In genomic region chr3:89215853-89216252, GRCm38 (mm10) we compare ENCODE assay signal across 8 mouse cellular contexts. TPM values are rescaled to one million over a fixed set of nuclear protein-coding genes. Genes with fewer than 3 reads are reported as not detected.
A peak's percentile ranks its signal among the peaks of the same experiment; 100 is the strongest.
DNase-seq lines count a peak whose midpoint lies in the region; ATAC-seq and TF ChIP-seq lines count a peak whose summit lies in the region.

No protein-coding gene starts in this region.

- H3K27me3 ChIP-seq in Patski: no peaks in the 10 kb centered on the region
- H3K27me3 ChIP-seq in hindbrain, embryonic 11.5 days (ENCODE audit: control insufficient read depth, insufficient read depth, low read length): no peaks in the 10 kb centered on the region

- CTCF ChIA-PET in Patski (lab: Charles Lee): interaction anchor here (1.0 to 2.3 kb wide), 5 partner anchors 9 to 126 kb away, joined by 3 to 6 read pairs (median 4); partner anchors contain the start of gene Mtx1

- POLR2A ChIA-PET in Patski (lab: Charles Lee): no interaction called here

- ATAC-seq in Patski: no peak
- ATAC-seq in hindbrain, embryonic 11.5 days (ENCODE audit: low FRiP score): peak; percentile 17

- peak; percentile 73 for DNase-seq in Patski (ENCODE audit: low read depth, low spot score)
- peak; percentile 83 for DNase-seq in cerebellum, adult 9-11 months
- peak; percentile 82 to 93 for DNase-seq in frontal cortex, adult 2 months (ENCODE audit: extremely low spot score in 1 of 2, low spot score in 1 of 2)
- peak; percentile 94 for DNase-seq in hindbrain, embryonic 11.5 days (ENCODE audit: low spot score)
- DNase-seq in layer of hippocampus, postnatal 10 days (ENCODE audit: low spot score in 2 of 2): peak; percentile 86 to 90
- DNase-seq in lung, postnatal 14 days: peak; percentile 89
- DNase-seq in retina, adult 2 months (ENCODE audit: low read depth, low spot score): peak; percentile 70
- DNase-seq in thymus, postnatal 14 days: peak; percentile 87

- in situ Hi-C loops in Patski (cut with MboI; ENCODE audit: low pct_unique_long_range_greater_than_20kb): loop anchor here (5.0 to 25.0 kb wide), 2 partner anchors 129 to 529 kb away; partner anchors contain the start of gene Khdc4

- H3K4me1 ChIP-seq in hindbrain, embryonic 11.5 days (replicated peaks; ENCODE audit: control insufficient read depth, insufficient read depth, low read length): peaks cover 3% of the 10 kb centered on the region; the same call in 1 of the 2 replicates

- H3K9ac ChIP-seq in hindbrain, embryonic 11.5 days (ENCODE audit: low read depth, low read length): peak overlapping the region; percentile 35

- peak overlapping the region; percentile 63 for H3K4me3 ChIP-seq in hindbrain, embryonic 11.5 days (ENCODE audit: low read depth, low read length)

- peak overlapping the region; percentile 98 for H3K27ac ChIP-seq in hindbrain, embryonic 11.5 days (ENCODE audit: low read depth, low read length)

- 1% methylated on average over 6 of the region's 6 CpGs for WGBS in hindbrain, embryonic 11.5 days

- H3K4me2 ChIP-seq in hindbrain, embryonic 11.5 days (replicated peaks; ENCODE audit: low read depth, low read length): peak overlapping the region; percentile 66

- no peaks in the 10 kb centered on the region; the same call in 1 of the 2 replicates for H3K36me3 ChIP-seq in hindbrain, embryonic 11.5 days (ENCODE audit: control insufficient read depth, insufficient read depth, low read length)

- TF ChIP-seq CTCF in Patski (IDR thresholded peaks at IDR 0.05): no peak

- no peaks in the 10 kb centered on the region for H3K9me3 ChIP-seq in hindbrain, embryonic 11.5 days (ENCODE audit: control insufficient read depth, low read length)

RNA-seq across cellular contexts. Expression of gene Thbs3, which starts 0.9 kb away (rescaled TPM):
- 86.6 TPM for polyA plus RNA-seq in Patski (2021)
- 51.0 and 57.4 TPM in 2 replicates for polyA plus RNA-seq in frontal cortex, adult 2 months (2012; rRNA removed)
- polyA plus RNA-seq in hindbrain, embryonic 11.5 days (2014; fragmentation: Nextera tagmentation; extraction: Ambion mirVana): 40.9 and 44.5 TPM in 2 replicates
- total RNA-seq in layer of hippocampus, postnatal 10 days (2021): 10 to 100 TPM; 45.2 to 48.4 TPM

RNA-seq across cellular contexts. Expression of gene Mtx1, which starts 11.0 kb away (rescaled TPM):
- 215 TPM for polyA plus RNA-seq in Patski (2021)
- 136 and 142 TPM in 2 replicates for polyA plus RNA-seq in frontal cortex, adult 2 months (2012; rRNA removed)
- polyA plus RNA-seq in hindbrain, embryonic 11.5 days (2014; fragmentation: Nextera tagmentation; extraction: Ambion mirVana): 180 and 181 TPM in 2 replicates
- total RNA-seq in layer of hippocampus, postnatal 10 days (2021): 100 to 1,000 TPM in 1 of 2 experiments, 10 to 100 TPM in 1; 92.8 to 109 TPM

RNA-seq across cellular contexts. Expression of gene Muc1, which starts 13.0 kb away (rescaled TPM):
- polyA plus RNA-seq in Patski (2021): 10.3 TPM
- 1.1 and 2.1 TPM in 2 replicates for polyA plus RNA-seq in frontal cortex, adult 2 months (2012; rRNA removed)
- polyA plus RNA-seq in hindbrain, embryonic 11.5 days (2014; fragmentation: Nextera tagmentation; extraction: Ambion mirVana): 1.4 and 2.1 TPM in 2 replicates
- total RNA-seq in layer of hippocampus, postnatal 10 days (2021): under 1 TPM; 0.66 to 0.89 TPM

RNA-seq across cellular contexts. Expression of gene Gba, which starts 13.1 kb away (rescaled TPM):
- 141 TPM for polyA plus RNA-seq in Patski (2021)
- 65.4 and 68.7 TPM in 2 replicates for polyA plus RNA-seq in frontal cortex, adult 2 months (2012; rRNA removed)
- polyA plus RNA-seq in hindbrain, embryonic 11.5 days (2014; fragmentation: Nextera tagmentation; extraction: Ambion mirVana): 43.7 and 47.3 TPM in 2 replicates
- 10 to 100 TPM; 57.9 to 58.7 TPM for total RNA-seq in layer of hippocampus, postnatal 10 days (2021)

RNA-seq across cellular contexts. Expression of gene Krtcap2, which starts 29.9 kb away (rescaled TPM):
- polyA plus RNA-seq in Patski (2021): 236 TPM
- polyA plus RNA-seq in frontal cortex, adult 2 months (2012; rRNA removed): 53.0 and 66.4 TPM in 2 replicates
- 276 and 289 TPM in 2 replicates for polyA plus RNA-seq in hindbrain, embryonic 11.5 days (2014; fragmentation: Nextera tagmentation; extraction: Ambion mirVana)
- total RNA-seq in layer of hippocampus, postnatal 10 days (2021): 10 to 100 TPM; 72.8 to 95.1 TPM
